ENCODE assay signal across 19 mouse cellular contexts in genomic region chr8:119127841-119128240, GRCm38 (mm10).
A peak's percentile ranks its signal among the peaks of the same experiment; 100 is the strongest.
DNase-seq lines count a peak whose midpoint lies in the region; ATAC-seq lines count a peak whose summit lies in the region.
"Had no signal": no experiment of that assay in that cellular context is flagged by ENCODE, and none has a peak within 500 bp of the region (broad histone marks: within the 10 kb centered on the region; RNA-seq: fewer than 3 reads in every experiment).

No protein-coding gene starts in this region.

- H3K27me3 ChIP-seq in hindbrain, embryonic 10.5 days (ENCODE audit: insufficient read depth, poor library complexity, severe bottlenecking): no peaks in the 10 kb centered on the region
- H3K27me3 ChIP-seq in hindbrain, embryonic 16.5 days (replicated peaks; ENCODE audit: control insufficient read depth, insufficient read depth, low read length): no peaks in the 10 kb centered on the region
- H3K27me3 ChIP-seq in neural tube, embryonic 12.5 days (replicated peaks): no peaks in the 10 kb centered on the region
- no peaks in the 10 kb centered on the region for H3K27me3 ChIP-seq in hindbrain, embryonic 15.5 days
- H3K27me3 ChIP-seq in neural tube, embryonic 14.5 days (ENCODE audit: control insufficient read depth, insufficient read depth, low read length): no peaks in the 10 kb centered on the region
- H3K27me3 ChIP-seq: embryonic facial prominence, embryonic 12.5 days; heart, embryonic 15.5 days; limb, embryonic 12.5 days; liver, embryonic 12.5 days had no signal

- H3K4me1 ChIP-seq in hindbrain, embryonic 10.5 days (replicated peaks): no peaks in the 10 kb centered on the region
- no peaks in the 10 kb centered on the region; the same call in 1 of the 2 replicates for H3K4me1 ChIP-seq in hindbrain, embryonic 16.5 days (ENCODE audit: control insufficient read depth, insufficient read depth, low read depth, low read length)
- H3K4me1 ChIP-seq in neural tube, embryonic 12.5 days: peaks cover 7% of the 10 kb centered on the region; the same call in 1 of the 2 replicates
- H3K4me1 ChIP-seq in hindbrain, embryonic 15.5 days (replicated peaks): peaks cover 15% of the 10 kb centered on the region
- peaks cover 9% of the 10 kb centered on the region for H3K4me1 ChIP-seq in neural tube, embryonic 14.5 days (ENCODE audit: control insufficient read depth, insufficient read depth, low read length)
- H3K4me1 ChIP-seq: embryonic facial prominence, embryonic 12.5 days; heart, embryonic 15.5 days; limb, embryonic 12.5 days; liver, embryonic 12.5 days had no signal

- peak overlapping the region; percentile 23; the same call in 1 of the 2 replicates for H3K27ac ChIP-seq in hindbrain, embryonic 10.5 days
- no peak overlapping the region for H3K27ac ChIP-seq in hindbrain, embryonic 16.5 days (ENCODE audit: low read depth, low read length)
- peak overlapping the region; percentile 38; the same call in 1 of the 2 replicates for H3K27ac ChIP-seq in neural tube, embryonic 12.5 days
- peak overlapping the region; percentile 50 for H3K27ac ChIP-seq in hindbrain, embryonic 15.5 days (replicated peaks)
- peak overlapping the region; percentile 30 for H3K27ac ChIP-seq in neural tube, embryonic 14.5 days (ENCODE audit: low read depth, low read length)
- H3K27ac ChIP-seq: embryonic facial prominence, embryonic 12.5 days; heart, embryonic 15.5 days; limb, embryonic 12.5 days; liver, embryonic 12.5 days had no signal

- no peak for DNase-seq in hindbrain, embryonic 10.5 days (ENCODE audit: low spot score)
- DNase-seq in neural tube, embryonic 10.5 days (ENCODE audit: extremely low spot score, low spot score): no peak
- no peak for DNase-seq in cerebellum, postnatal 36 days
- no peak for DNase-seq in adrenal gland, postnatal 14 days
- DNase-seq: cerebellum, adult 9-10 months; gastrocnemius, postnatal 36 days; heart, postnatal 4 days; kidney, adult 11 months; lung, adult 2 months; lung, postnatal 4 days; thymus, postnatal 36 days had no signal

- no peak for ATAC-seq in hindbrain, embryonic 16.5 days
- peak; percentile 63; the same call in 1 of the 2 replicates for ATAC-seq in neural tube, embryonic 12.5 days (ENCODE audit: low FRiP score, low read depth)
- ATAC-seq in hindbrain, embryonic 15.5 days (ENCODE audit: low FRiP score, low read depth): no peak
- ATAC-seq in neural tube, embryonic 14.5 days (ENCODE audit: low read depth): peak; percentile 63
- ATAC-seq: liver, embryonic 12.5 days had no signal

- no peak overlapping the region for H3K4me2 ChIP-seq in hindbrain, embryonic 16.5 days (ENCODE audit: low read length)
- H3K4me2 ChIP-seq in neural tube, embryonic 12.5 days (replicated peaks): peak overlapping the region; percentile 14; the same call in 1 of the 2 replicates
- no peak overlapping the region for H3K4me2 ChIP-seq in hindbrain, embryonic 15.5 days
- no peak overlapping the region for H3K4me2 ChIP-seq in neural tube, embryonic 14.5 days (ENCODE audit: low read depth, low read length)
- H3K4me2 ChIP-seq: embryonic facial prominence, embryonic 12.5 days; heart, embryonic 15.5 days; limb, embryonic 12.5 days; liver, embryonic 12.5 days had no signal

- H3K9me3 ChIP-seq in hindbrain, embryonic 10.5 days: no peaks in the 10 kb centered on the region
- H3K9me3 ChIP-seq in hindbrain, embryonic 16.5 days (ENCODE audit: control insufficient read depth, low read length): no peaks in the 10 kb centered on the region
- no peaks in the 10 kb centered on the region for H3K9me3 ChIP-seq in neural tube, embryonic 12.5 days
- no peaks in the 10 kb centered on the region for H3K9me3 ChIP-seq in hindbrain, embryonic 15.5 days
- no peaks in the 10 kb centered on the region for H3K9me3 ChIP-seq in neural tube, embryonic 14.5 days (ENCODE audit: control insufficient read depth, low read length)
- H3K9me3 ChIP-seq: embryonic facial prominence, embryonic 12.5 days; heart, embryonic 15.5 days; limb, embryonic 12.5 days had no signal

- H3K4me3 ChIP-seq in hindbrain, embryonic 10.5 days: no peak overlapping the region
- H3K4me3 ChIP-seq in hindbrain, embryonic 16.5 days (ENCODE audit: low read length): no peak overlapping the region
- no peak overlapping the region for H3K4me3 ChIP-seq in neural tube, embryonic 12.5 days
- no peak overlapping the region for H3K4me3 ChIP-seq in hindbrain, embryonic 15.5 days
- H3K4me3 ChIP-seq in neural tube, embryonic 14.5 days (ENCODE audit: low read depth, low read length): no peak overlapping the region
- H3K4me3 ChIP-seq: embryonic facial prominence, embryonic 12.5 days; heart, embryonic 15.5 days; limb, embryonic 12.5 days; liver, embryonic 12.5 days had no signal

- H3K36me3 ChIP-seq in hindbrain, embryonic 10.5 days: no peaks in the 10 kb centered on the region
- no peaks in the 10 kb centered on the region for H3K36me3 ChIP-seq in hindbrain, embryonic 16.5 days (ENCODE audit: control insufficient read depth, insufficient read depth, low read length)
- no peaks in the 10 kb centered on the region for H3K36me3 ChIP-seq in neural tube, embryonic 12.5 days
- no peaks in the 10 kb centered on the region for H3K36me3 ChIP-seq in hindbrain, embryonic 15.5 days
- no peaks in the 10 kb centered on the region for H3K36me3 ChIP-seq in neural tube, embryonic 14.5 days (ENCODE audit: control insufficient read depth, insufficient read depth, low read length)
- H3K36me3 ChIP-seq: embryonic facial prominence, embryonic 12.5 days; heart, embryonic 15.5 days; limb, embryonic 12.5 days; liver, embryonic 12.5 days had no signal

- WGBS in hindbrain, embryonic 10.5 days: 74% methylated on average over 8 of the region's 8 CpGs
- 25% methylated on average over 8 of the region's 8 CpGs for WGBS in hindbrain, embryonic 16.5 days
- WGBS in neural tube, embryonic 12.5 days: 33% methylated on average over 8 of the region's 8 CpGs
- 30% methylated on average over 8 of the region's 8 CpGs for WGBS in hindbrain, embryonic 15.5 days
- WGBS in neural tube, embryonic 14.5 days: 19% methylated on average over 8 of the region's 8 CpGs

- H3K9ac ChIP-seq in hindbrain, embryonic 16.5 days (ENCODE audit: low read depth, low read length): no peak overlapping the region
- H3K9ac ChIP-seq in neural tube, embryonic 12.5 days: no peak overlapping the region
- H3K9ac ChIP-seq in hindbrain, embryonic 15.5 days: no peak overlapping the region
- no peak overlapping the region for H3K9ac ChIP-seq in neural tube, embryonic 14.5 days (replicated peaks; ENCODE audit: low read depth, low read length)
- H3K9ac ChIP-seq: embryonic facial prominence, embryonic 12.5 days; heart, embryonic 15.5 days; limb, embryonic 12.5 days; liver, embryonic 12.5 days had no signal

Comparison
In these comparisons a context has a peak if more than half of its experiments do, and no peak if none do; other contexts are left out.
1. ATAC-seq: peak in neural tube, embryonic 12.5 days (single experiment) and neural tube, embryonic 14.5 days (single experiment); none in hindbrain, embryonic 16.5 days (single experiment) and hindbrain, embryonic 15.5 days (single experiment).